Mouse (Mus musculus): Measurements from ENCODE around the gene Nxph3.
"Not testable (repeated sequence)": the region's sequence is repeated elsewhere in the genome, so short reads cannot be mapped to it uniquely, and the experiment has no call there.

Nxph3 gene

GRCm38 (mm10) chr11:95517162-95517561 is 2.8 kb upstream of the Nxph3 start:
- no peak for DNase-seq

- no peak for DNase-seq
Observed at GRCm38 (mm10) chr11:95516491-95516911, 2.1 kb upstream of the Nxph3 start.

GRCm38 (mm10) chr11:95515376-95516323 is 1.3 kb upstream of the Nxph3 start:
- no peak for DNase-seq

GRCm38 (mm10) chr11:95513461-95514297 is 691 bp downstream of the Nxph3 start:
- DNase-seq, result no peak

- DNase-seq, result no peak
Observed at GRCm38 (mm10) chr11:95512383-95512782, 2.0 kb downstream of the Nxph3 start.

GRCm38 (mm10) chr11:95511919-95512318 is 2.5 kb downstream of the Nxph3 start:
- DNase-seq, result no peak

- no peak for DNase-seq
Observed at GRCm38 (mm10) chr11:95510631-95511030, 3.7 kb downstream of the Nxph3 start.

- DNase-seq, result no peak
Observed at GRCm38 (mm10) chr11:95509126-95509717, 5.1 kb downstream of the Nxph3 start.

- DNase-seq, result no peak
Observed at GRCm38 (mm10) chr11:95508211-95508926, 6.0 kb downstream of the Nxph3 start.

- DNase-seq, result no peak
Observed at GRCm38 (mm10) chr11:95507785-95508184, 6.6 kb downstream of the Nxph3 start.

- DNase-seq, result no peak
Observed at GRCm38 (mm10) chr11:95507041-95507716, 7.2 kb downstream of the Nxph3 start.

GRCm38 (mm10) chr11:95504271-95504731 is 10.1 kb downstream of the Nxph3 start:
- DNase-seq, result no peak

- DNase-seq, result no peak
Observed at GRCm38 (mm10) chr11:95503581-95504180, 10.7 kb downstream of the Nxph3 start.

- DNase-seq, result not testable (repeated sequence)
Observed at GRCm38 (mm10) chr11:95501826-95502225, 12.5 kb downstream of the Nxph3 start.

GRCm38 (mm10) chr11:95500836-95501235 is 13.5 kb downstream of the Nxph3 start:
- no peak for DNase-seq

GRCm38 (mm10) chr11:95500412-95500811 is 14.0 kb downstream of the Nxph3 start:
- DNase-seq, result no peak

- DNase-seq, result no peak
Observed at GRCm38 (mm10) chr11:95497921-95498320, 16.4 kb downstream of the Nxph3 start.

- no peak for DNase-seq
Observed at GRCm38 (mm10) chr11:95495883-95496282, 18.5 kb downstream of the Nxph3 start.

- peak; percentile 67 for DNase-seq
Observed at GRCm38 (mm10) chr11:95494374-95494773, 20.0 kb downstream of the Nxph3 start.

GRCm38 (mm10) chr11:95493950-95494349 is 20.4 kb downstream of the Nxph3 start:
- no peak for DNase-seq

- DNase-seq, result no peak
Observed at GRCm38 (mm10) chr11:95493010-95493409, 21.4 kb downstream of the Nxph3 start.
